Mouse (Mus musculus) neural tube, embryonic 14.5 days (tissue): ENCODE data around the gene Naa60. TPM values are rescaled to one million over a fixed set of nuclear protein-coding genes. Genes with fewer than 3 reads are reported as not detected.

Experiments
- ATAC-seq: fragments of 200-750 bp; cut with Nextera tagmentation; 2 replicates; pipeline ENCODE4 v1.8.0; 2017; ENCODE audit warnings: low read depth, mild to moderate bottlenecking, moderate TSS enrichment, moderate library complexity
- H3K27ac ChIP-seq: fragments of 300-500 bp; sonication (generic); 2 replicates; pipeline ENCODE4 v1.5.1; 2014; ENCODE audit warnings: low read depth, mild to moderate bottlenecking, control low read depth, low read length, moderate library complexity, mixed read lengths
- H3K27me3 ChIP-seq: fragments of 300-500 bp; sonication (generic); 2 replicates; pipeline ENCODE4 v1.6.1; 2014; ENCODE audit warnings: low read length; ENCODE audit not compliant: control insufficient read depth, insufficient read depth
- H3K36me3 ChIP-seq: fragments of 300-500 bp; sonication (generic); 2 replicates; pipeline ENCODE4 v1.6.1; 2014; ENCODE audit warnings: low read length, mixed read lengths; ENCODE audit not compliant: control insufficient read depth, insufficient read depth
- H3K4me1 ChIP-seq: fragments of 300-500 bp; sonication (generic); 2 replicates; pipeline ENCODE4 v1.6.1; 2014; ENCODE audit warnings: low read length; ENCODE audit not compliant: control insufficient read depth, insufficient read depth
- H3K4me2 ChIP-seq: fragments of 300-500 bp; sonication (generic); 2 replicates; pipeline ENCODE4 v1.6.1; 2014; ENCODE audit warnings: mild to moderate bottlenecking, low read depth, low read length, control low read depth
- H3K4me3 ChIP-seq: fragments of 300-500 bp; sonication (generic); 2 replicates; pipeline ENCODE4 v1.5.1; 2014; ENCODE audit warnings: low read depth, low read length, control low read depth, mixed read lengths
- H3K9ac ChIP-seq: fragments of 300-500 bp; sonication (generic); replicated peaks from 2 replicates; pipeline ENCODE4 v1.6.1; 2014; ENCODE audit warnings: low read depth, mild to moderate bottlenecking, control low read depth, low read length, mixed read lengths
- H3K9me3 ChIP-seq: fragments of 300-500 bp; sonication (generic); 2 replicates; pipeline ENCODE4 v1.6.1; 2016; ENCODE audit warnings: low read length; ENCODE audit not compliant: control insufficient read depth
- WGBS: fragments of 180-500 bp; shearing (Covaris S2); extraction: QIAGEN DNeasy Blood & Tissue Kit; methylation state at CpG from one replicate; pipeline ENCODE4 v1.1.7; 2014; 5-methylcytosine and 5-hydroxymethylcytosine counted together
- polyA plus RNA-seq: library from polyadenylated mRNA; unstranded; fragments of >200 nt; fragmentation: Nextera tagmentation; extraction: Ambion mirVana; gene quantifications from 2 replicates; pipeline ENCODE4 v1.2.1, GENCODE M21; 2014

The Naa60 gene
- polyA plus RNA-seq, 1 experiment from 2014 or later: 109 TPM

DNA sequence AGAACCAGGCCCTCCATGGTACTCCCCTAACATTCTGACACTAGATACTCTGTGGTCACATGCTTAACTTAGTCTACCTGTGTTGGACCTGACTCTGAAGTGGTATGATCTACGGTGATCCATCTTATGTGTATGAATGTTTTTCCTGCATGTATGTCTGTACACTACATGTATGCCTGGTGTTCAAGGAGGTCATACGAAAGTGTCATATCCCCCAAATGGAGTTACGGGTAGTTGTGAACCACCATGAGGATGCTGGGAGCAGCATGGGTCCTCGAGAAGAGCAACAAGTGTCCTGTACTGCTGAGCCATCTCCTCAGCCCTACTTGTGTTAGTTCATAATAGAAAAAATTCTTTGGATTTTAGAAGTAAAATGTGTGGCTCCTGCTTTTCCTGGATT is 4.2 kb downstream of the Naa60 start:
- no peak overlapping the region for H3K27ac ChIP-seq
- H3K4me3 ChIP-seq: no peak overlapping the region
- H3K4me1 ChIP-seq: peaks cover 12% of the 10 kb centered on the region; the same call in 1 of the 2 replicates
- H3K27me3 ChIP-seq: no peaks in the 10 kb centered on the region
- no peaks in the 10 kb centered on the region for H3K9me3 ChIP-seq
- no peak overlapping the region for H3K9ac ChIP-seq
- no peak overlapping the region for H3K4me2 ChIP-seq
- 0 out of 2 replicates have a peak, but pooled peaks cover 3% of the 10 kb centered on the region for H3K36me3 ChIP-seq
- no peak for ATAC-seq
- 97% methylated on average over 4 of the region's 4 CpGs for WGBS

GRCm38 (mm10) chr16:3884201-3885064 is 12.3 kb downstream of the Naa60 start, which contains the start of the genes Zfp597 and Gm20695:
Gene Zfp597 (minus strand): TSS chr16:3884561.
Gene Gm20695 (plus strand): TSS chr16:3884648.
- peak within 1 kb of the TSS; percentile 58 for H3K4me2 ChIP-seq
- WGBS: under 1% methylated on average over 73 of the region's 88 CpGs
- ATAC-seq: peak; percentile 99
- H3K36me3 ChIP-seq: 0 out of 2 replicates have a peak, but pooled peaks cover 3% of the 10 kb centered on the region
- H3K27ac ChIP-seq: peak within 1 kb of the TSS; percentile 92
- H3K27me3 ChIP-seq: no peaks in the 10 kb centered on the region
- peak within 1 kb of the TSS; percentile 89 for H3K4me3 ChIP-seq
- H3K9ac ChIP-seq: peak within 1 kb of the TSS; percentile 88
- peaks cover 15% of the 10 kb centered on the region for H3K4me1 ChIP-seq
- no peaks in the 10 kb centered on the region for H3K9me3 ChIP-seq

- peak overlapping the region; percentile 88 for H3K9ac ChIP-seq
- 4% methylated on average over 10 of the region's 10 CpGs for WGBS
- H3K27me3 ChIP-seq: no peaks in the 10 kb centered on the region
- no peaks in the 10 kb centered on the region for H3K9me3 ChIP-seq
- H3K4me3 ChIP-seq: peak overlapping the region; percentile 89
- H3K27ac ChIP-seq: peak overlapping the region; percentile 92; the same call in 1 of the 2 replicates
- ATAC-seq: no peak
- H3K4me2 ChIP-seq: peak overlapping the region; percentile 58
- 0 out of 2 replicates have a peak, but pooled peaks cover 2% of the 10 kb centered on the region for H3K36me3 ChIP-seq
- H3K4me1 ChIP-seq: peaks cover 15% of the 10 kb centered on the region
Observed at GRCm38 (mm10) chr16:3885065-3885670, 13.0 kb downstream of the Naa60 start.

DNA sequence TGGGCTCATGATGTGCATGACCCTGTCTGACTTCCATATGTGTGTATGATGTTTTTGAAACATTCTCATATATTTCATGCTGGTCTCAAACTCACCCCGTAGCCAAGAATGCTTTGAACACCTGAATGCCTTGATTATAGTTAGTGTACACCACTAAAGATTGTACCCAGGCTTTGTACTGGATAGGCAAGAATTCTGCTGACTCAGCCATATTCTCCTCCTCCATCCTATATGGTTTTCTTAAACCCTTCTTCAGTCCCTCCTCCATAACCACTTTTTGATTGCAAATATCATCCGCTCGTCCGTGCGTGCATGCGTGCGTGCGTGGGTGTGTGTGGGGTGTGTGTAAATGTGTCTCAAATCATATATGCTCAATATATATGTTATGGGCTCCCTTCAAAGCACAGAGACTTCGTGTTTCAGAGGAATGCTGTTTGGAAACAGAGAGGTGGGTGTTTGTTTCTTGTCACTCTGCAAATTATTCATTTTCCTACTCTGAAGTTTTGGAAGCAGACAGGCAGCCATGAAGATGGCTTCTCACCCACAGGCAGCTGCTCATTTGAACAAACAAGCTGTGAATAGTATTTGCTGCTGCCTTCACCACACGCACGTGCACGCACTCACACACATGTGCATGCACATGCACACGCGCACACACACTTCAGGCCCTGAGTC is 19.6 kb downstream of the Naa60 start:
- ATAC-seq: no peak
- WGBS: 95% methylated on average over 14 of the region's 14 CpGs
- H3K9ac ChIP-seq: no peak overlapping the region
- no peak overlapping the region for H3K4me2 ChIP-seq
- no peaks in the 10 kb centered on the region for H3K4me1 ChIP-seq
- no peak overlapping the region for H3K27ac ChIP-seq
- no peak overlapping the region for H3K4me3 ChIP-seq
- no peaks in the 10 kb centered on the region for H3K9me3 ChIP-seq
- H3K36me3 ChIP-seq: peaks cover 3% of the 10 kb centered on the region; the same call in 1 of the 2 replicates
- H3K27me3 ChIP-seq: no peaks in the 10 kb centered on the region

- no peaks in the 10 kb centered on the region for H3K4me1 ChIP-seq
- H3K9ac ChIP-seq: no peak overlapping the region
- no peak for ATAC-seq
- no peaks in the 10 kb centered on the region for H3K27me3 ChIP-seq
- WGBS: 75% methylated on average over 3 of the region's 3 CpGs
- no peak overlapping the region for H3K27ac ChIP-seq
- no peaks in the 10 kb centered on the region for H3K9me3 ChIP-seq
- no peak overlapping the region for H3K4me2 ChIP-seq
- no peak overlapping the region for H3K4me3 ChIP-seq
- peaks cover 18% of the 10 kb centered on the region for H3K36me3 ChIP-seq
Observed at GRCm38 (mm10) chr16:3893739-3894138, 21.6 kb downstream of the Naa60 start.

GRCm38 (mm10) chr16:3895173-3895792 is 23.1 kb downstream of the Naa60 start:
- WGBS: 85% methylated on average over 9 of the region's 9 CpGs

DNA sequence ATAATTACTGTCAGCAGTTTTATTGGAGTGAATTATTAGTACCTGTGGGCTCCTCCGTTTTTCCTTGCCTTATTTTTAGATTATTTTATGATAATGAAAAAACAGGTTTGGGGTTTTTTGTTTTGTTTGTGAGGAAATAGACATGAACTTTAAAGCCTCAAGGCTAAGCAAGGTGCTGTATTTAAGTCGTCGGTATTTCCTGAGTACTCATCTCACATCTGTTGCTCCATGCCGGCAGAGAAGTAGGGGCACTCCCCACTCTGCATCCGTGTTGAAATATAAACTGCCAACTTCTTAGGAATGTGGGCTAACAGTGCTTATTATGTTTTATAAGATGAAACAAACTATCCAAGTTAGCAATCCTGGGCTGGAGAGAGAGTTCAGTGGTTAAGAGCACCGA is 23.9 kb downstream of the Naa60 start:
- Histone ChIP-seq H3K27me3 (no peaks in the 10 kb centered on the region), H3K9ac (no peak overlapping the region), H3K9me3 (no peaks in the 10 kb centered on the region), H3K4me3 (no peak overlapping the region), H3K27ac (no peak overlapping the region), H3K4me2 (no peak overlapping the region), H3K4me1 (no peaks in the 10 kb centered on the region), H3K36me3 (peaks cover 39% of the 10 kb centered on the region)
- no peak for ATAC-seq
- 94% methylated on average over 6 of the region's 6 CpGs for WGBS

More at GRCm38 (mm10) chr16:3895173-3895792, 23.1 kb downstream of the Naa60 start:
- Histone ChIP-seq H3K4me1 (no peaks in the 10 kb centered on the region), H3K27ac (no peak overlapping the region), H3K27me3 (no peaks in the 10 kb centered on the region), H3K9ac (no peak overlapping the region), H3K4me2 (no peak overlapping the region), H3K36me3 (peaks cover 33% of the 10 kb centered on the region), H3K4me3 (no peak overlapping the region), H3K9me3 (no peaks in the 10 kb centered on the region)
- ATAC-seq: no peak

DNA sequence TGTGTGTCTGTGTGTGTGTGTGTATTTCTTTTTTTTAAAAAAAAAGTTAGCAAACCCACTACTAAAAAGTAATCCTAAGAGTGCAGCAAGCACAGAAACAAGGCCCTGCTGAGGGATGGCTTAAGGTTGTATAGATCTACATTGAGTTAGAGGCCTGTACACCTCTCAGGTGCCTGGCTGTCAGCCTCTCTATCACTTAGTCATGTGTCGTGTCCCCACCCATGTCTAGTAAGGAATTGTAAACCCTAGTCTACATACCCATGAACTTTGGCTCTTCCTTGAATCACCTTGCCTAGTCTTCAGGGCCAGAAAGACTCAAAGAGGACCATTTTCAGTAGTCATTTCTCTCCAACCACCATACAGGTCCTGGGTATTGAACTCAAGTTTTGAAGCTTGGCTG is 24.4 kb downstream of the Naa60 start:
- no peak overlapping the region for H3K4me2 ChIP-seq
- no peaks in the 10 kb centered on the region for H3K9me3 ChIP-seq
- H3K9ac ChIP-seq: no peak overlapping the region
- H3K27me3 ChIP-seq: no peaks in the 10 kb centered on the region
- no peak for ATAC-seq
- no peak overlapping the region for H3K4me3 ChIP-seq
- peaks cover 44% of the 10 kb centered on the region for H3K36me3 ChIP-seq
- H3K27ac ChIP-seq: no peak overlapping the region
- no peaks in the 10 kb centered on the region for H3K4me1 ChIP-seq
- WGBS: 96% methylated on average over 1 of the region's 1 CpGs
